Mouse (Mus musculus) megakaryocyte, adult 5-6 weeks (primary cell): Measurements from ENCODE around the gene Fbxo8. TPM values are rescaled to one million over a fixed set of nuclear protein-coding genes. Genes with fewer than 3 reads are reported as not detected.

ENCODE experiments used
- ATAC-seq: 2 replicates; pipeline ENCODE4 v1.8.0; 2016; ENCODE audit warnings: mild to moderate bottlenecking, inconsistent platforms; ENCODE audit not compliant: poor library complexity, severe bottlenecking
- total RNA-seq, 2 experiments: library from RNA; stranded (forward) in 1 of 2; stranded (reverse) in 1 of 2; fragments of 153-499, 151-499 nt in 1 of 2; fragments of 221-1000, 200-1000 nt in 1 of 2; gene quantifications; 2 replicates each; pipeline versions ENCODE4 v1.2.3 to v1.2.4; 2015 to 2017

The Fbxo8 gene
- total RNA-seq (2015) (34.8 and 48.1 TPM in 2 replicates), total RNA-seq (2017) (5.7 and 7.2 TPM in 2 replicates)

DNA sequence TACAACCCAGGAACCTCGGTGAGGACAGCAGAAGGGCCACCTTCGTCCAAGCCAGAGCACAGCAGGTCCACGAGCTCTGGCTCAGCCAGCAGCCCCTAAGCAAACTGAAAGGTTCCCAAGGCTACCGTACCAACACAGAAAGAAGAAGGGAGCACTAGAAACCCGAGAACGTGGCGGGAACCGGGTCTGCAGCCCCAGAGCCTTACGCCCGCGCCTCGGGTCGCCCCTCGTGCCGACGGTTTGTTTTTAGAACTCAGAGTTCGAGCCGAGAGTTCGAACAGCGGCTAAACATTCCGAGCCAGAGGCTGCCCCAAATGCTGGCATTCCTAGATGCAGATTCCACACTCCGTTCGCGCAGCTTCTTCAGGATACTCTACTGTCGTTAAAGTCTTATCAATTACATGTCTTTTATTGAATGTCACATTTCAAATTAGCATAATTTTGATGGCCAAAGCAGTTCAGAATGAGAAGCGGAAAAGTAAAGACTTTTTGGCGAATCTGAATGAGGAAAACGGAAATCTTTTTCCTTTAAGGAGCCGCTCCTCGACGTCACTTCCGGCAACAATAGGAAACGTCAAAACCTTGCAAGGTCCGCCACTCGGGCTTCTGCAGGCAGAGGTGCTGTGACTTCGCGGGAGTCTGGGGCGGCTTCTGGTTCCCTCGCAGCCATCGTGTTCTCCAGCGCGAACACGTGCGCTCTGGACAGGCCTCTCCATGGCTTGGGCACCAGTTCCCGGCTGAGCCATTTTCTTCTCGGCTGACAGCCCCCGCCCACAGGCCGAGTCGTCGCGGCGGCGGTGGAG, at the start of gene Fbxo8, which contains the start of gene Cep44:
Fbxo8 (plus strand) TSS at position 533 of the 803 bp plus-strand sequence.
Cep44 (minus strand) TSS at position 490 of the 803 bp plus-strand sequence.
- peak; percentile 74 for ATAC-seq

GRCm38 (mm10) chr8:56501911-56502310, 49.0 kb upstream of the Fbxo8 start:
- no peak for ATAC-seq

- no peak for ATAC-seq
Measured at GRCm38 (mm10) chr8:56508318-56508951, 42.5 kb upstream of the Fbxo8 start.

- no peak for ATAC-seq
Measured at GRCm38 (mm10) chr8:56508952-56509479, 41.9 kb upstream of the Fbxo8 start.

GRCm38 (mm10) chr8:56518848-56519247, 32.0 kb upstream of the Fbxo8 start:
- no peak for ATAC-seq

- no peak for ATAC-seq
Measured at GRCm38 (mm10) chr8:56520249-56520648, 30.6 kb upstream of the Fbxo8 start.

- no peak for ATAC-seq
Measured at GRCm38 (mm10) chr8:56521051-56521450, 29.8 kb upstream of the Fbxo8 start.

- ATAC-seq: no peak
Measured at GRCm38 (mm10) chr8:56528869-56529268, 22.0 kb upstream of the Fbxo8 start.

GRCm38 (mm10) chr8:56530359-56530758, 20.5 kb upstream of the Fbxo8 start:
- peak; percentile 77 for ATAC-seq

- ATAC-seq: no peak
Measured at GRCm38 (mm10) chr8:56540706-56541105, 10.2 kb upstream of the Fbxo8 start.

- no peak for ATAC-seq
Measured at GRCm38 (mm10) chr8:56547866-56548265, 3.0 kb upstream of the Fbxo8 start.

- ATAC-seq: peak; percentile 85
Measured at GRCm38 (mm10) chr8:56551361-56551852, 517 bp downstream of the Fbxo8 start.

- ATAC-seq: no peak
Measured at GRCm38 (mm10) chr8:56552045-56552444, 1.2 kb downstream of the Fbxo8 start.

GRCm38 (mm10) chr8:56552551-56553103, 1.7 kb downstream of the Fbxo8 start:
- no peak for ATAC-seq

DNA sequence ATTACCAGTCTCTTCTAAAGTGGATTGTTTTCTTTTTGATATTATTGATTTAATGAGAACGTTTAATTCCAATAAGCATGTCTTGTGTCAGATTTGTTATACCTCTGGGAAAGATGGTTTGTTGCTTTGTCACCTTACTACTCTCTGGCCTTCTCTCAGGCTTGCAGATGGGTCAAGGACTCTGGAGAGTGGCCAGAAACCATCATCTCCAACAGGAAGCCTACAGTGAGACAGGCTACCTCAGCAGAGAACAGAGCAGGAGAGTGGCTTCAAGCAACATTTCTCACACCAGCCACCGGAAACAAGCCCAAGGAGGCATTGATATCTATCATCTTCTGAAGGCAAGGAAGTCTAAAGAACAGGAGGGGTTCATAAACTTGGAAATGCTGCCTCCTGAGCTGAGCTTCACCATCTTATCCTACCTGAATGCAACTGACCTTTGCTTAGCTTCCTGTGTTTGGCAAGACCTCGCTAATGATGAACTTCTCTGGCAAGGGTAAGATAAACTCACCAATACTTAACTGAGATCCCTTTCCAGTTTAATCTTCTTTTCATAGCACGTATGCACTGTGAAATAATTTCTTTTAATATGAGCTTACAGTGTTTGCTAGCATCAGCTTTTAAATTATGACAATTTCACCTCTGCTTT, 13.6 kb downstream of the Fbxo8 start:
- ATAC-seq: no peak

DNA sequence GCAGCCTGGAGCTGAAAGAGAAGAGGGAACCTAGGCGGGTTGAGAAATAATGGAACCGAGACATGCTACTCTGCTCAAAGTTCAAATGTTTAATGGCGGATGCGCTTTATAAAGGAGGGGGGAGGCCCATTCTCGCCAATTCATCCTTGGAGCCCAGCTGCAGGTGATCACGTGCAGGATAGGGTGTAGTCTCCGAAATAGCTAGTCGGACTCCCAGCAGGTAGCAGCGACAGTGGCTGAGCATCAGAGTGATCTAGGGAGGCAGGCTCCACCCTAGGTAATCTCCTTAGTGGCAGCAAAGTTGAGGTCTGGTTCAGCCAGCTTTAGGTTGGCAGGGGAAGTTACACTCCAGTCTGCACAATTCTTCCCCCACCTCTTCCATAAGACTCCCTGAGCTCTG, 16.0 kb downstream of the Fbxo8 start:
- ATAC-seq: no peak

DNA sequence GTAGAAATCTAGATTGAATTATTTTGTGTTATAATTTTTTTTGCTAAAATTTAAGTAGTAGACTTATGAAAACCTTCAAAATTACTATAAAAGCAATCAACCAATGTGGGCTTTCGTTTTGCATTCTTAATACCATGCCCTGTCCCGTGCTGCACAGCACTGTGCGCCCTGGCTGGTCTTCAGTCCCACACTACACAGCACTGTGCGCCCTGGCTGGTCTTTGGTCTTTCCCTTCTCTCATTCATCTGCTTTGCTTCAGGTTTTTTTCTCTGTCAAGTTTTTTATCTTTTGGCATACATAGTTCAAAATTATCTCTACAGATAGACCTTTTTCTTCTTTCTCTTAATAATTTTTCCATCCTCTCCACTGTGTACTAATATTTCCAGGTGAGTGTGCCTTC, 30.0 kb downstream of the Fbxo8 start:
- ATAC-seq: no peak

DNA sequence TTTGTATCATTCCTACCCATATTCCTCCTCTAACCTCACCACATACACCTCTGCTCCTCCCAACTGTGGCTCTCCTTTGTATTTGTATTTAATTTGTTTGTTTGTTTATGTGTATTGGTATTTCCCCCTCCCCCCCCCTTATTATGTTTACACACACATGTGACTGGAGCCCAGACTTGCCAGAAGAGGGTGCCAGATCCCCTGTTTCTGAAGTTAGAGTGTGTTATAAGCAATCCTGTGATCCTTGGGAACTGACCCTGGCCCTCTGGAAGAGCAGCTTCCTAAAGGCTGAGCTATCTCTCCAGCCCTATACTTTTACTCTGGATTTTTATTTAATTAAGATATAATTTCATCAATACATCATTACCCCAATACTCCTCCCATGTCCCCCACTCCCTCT, 32.0 kb downstream of the Fbxo8 start:
- no peak for ATAC-seq

- ATAC-seq: no peak
Measured at GRCm38 (mm10) chr8:56589004-56589403, 38.1 kb downstream of the Fbxo8 start.

GRCm38 (mm10) chr8:56591084-56591483, 40.2 kb downstream of the Fbxo8 start:
- ATAC-seq: no peak

DNA sequence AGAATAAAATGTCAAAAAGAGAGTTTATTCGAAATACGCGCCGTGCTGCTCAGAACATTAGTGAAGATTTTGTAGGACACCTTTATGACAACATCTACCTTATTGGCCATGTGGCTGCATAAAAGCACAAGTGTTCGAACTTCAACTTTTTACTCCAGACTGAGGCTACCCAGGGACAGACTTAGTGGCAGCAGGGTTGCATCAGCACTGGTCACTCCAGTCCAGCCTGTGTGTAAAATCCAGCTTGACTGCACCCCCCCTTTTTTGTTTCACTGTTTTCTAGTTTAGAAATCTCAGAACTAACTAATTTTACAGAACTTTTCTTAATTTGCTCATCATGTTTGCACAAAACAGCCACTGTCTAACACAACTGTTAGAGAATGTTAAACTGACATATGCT, 40.6 kb downstream of the Fbxo8 start:
- no peak for ATAC-seq
